Mouse (Mus musculus) lung, adult 2 months (tissue): Measurements from ENCODE around the gene Bpifc. TPM values are rescaled to one million over a fixed set of nuclear protein-coding genes. Genes with fewer than 3 reads are reported as not detected.
A peak's percentile ranks its signal among the peaks of the same experiment; 100 is the strongest.

Experiments
- DNase-seq: peaks from one replicate; pipeline ENCODE4 v3.0.0; 2022
- H3K4me1 ChIP-seq: fragments of 200-500 bp; 2 replicates; pipeline ENCODE4 v1.6.1; 2011; ENCODE audit warnings: low read length; ENCODE audit not compliant: control insufficient read depth, insufficient read depth
- H3K4me3 ChIP-seq: fragments of 200-500 bp; replicated peaks from 2 replicates; pipeline ENCODE3; 2011; ENCODE audit warnings: low read depth, mild to moderate bottlenecking, control low read depth, low read length; ENCODE audit errors: extremely low read depth
- CTCF ChIP-seq: fragments of 200-500 bp; IDR thresholded peaks from 2 replicates; pipeline ENCODE4 v1.5.1; 2011; ENCODE audit warnings: mild to moderate bottlenecking, low read length, control low read depth; ENCODE audit not compliant: insufficient read depth
- POLR2A ChIP-seq: fragments of 200-500 bp; IDR thresholded peaks from 2 replicates; pipeline ENCODE4 v1.6.1; 2011; ENCODE audit warnings: low read depth, mild to moderate bottlenecking, control low read depth, low read length, borderline replicate concordance; ENCODE audit errors: extremely low read depth
- WGBS: fragments of 180-500 bp; shearing (Covaris S2); methylation state at CpG from one replicate; pipeline ENCODE4 v1.1.7; 2018; 5-methylcytosine and 5-hydroxymethylcytosine counted together
- polyA plus RNA-seq: library from polyadenylated mRNA; depleted of rRNA; stranded (reverse); fragments of >200 nt; gene quantifications from 2 replicates; pipeline ENCODE4 v1.2.3, GENCODE M21; 2012

Gene Bpifc
- polyA plus RNA-seq, 1 experiment, result 2.9 TPM

DNA sequence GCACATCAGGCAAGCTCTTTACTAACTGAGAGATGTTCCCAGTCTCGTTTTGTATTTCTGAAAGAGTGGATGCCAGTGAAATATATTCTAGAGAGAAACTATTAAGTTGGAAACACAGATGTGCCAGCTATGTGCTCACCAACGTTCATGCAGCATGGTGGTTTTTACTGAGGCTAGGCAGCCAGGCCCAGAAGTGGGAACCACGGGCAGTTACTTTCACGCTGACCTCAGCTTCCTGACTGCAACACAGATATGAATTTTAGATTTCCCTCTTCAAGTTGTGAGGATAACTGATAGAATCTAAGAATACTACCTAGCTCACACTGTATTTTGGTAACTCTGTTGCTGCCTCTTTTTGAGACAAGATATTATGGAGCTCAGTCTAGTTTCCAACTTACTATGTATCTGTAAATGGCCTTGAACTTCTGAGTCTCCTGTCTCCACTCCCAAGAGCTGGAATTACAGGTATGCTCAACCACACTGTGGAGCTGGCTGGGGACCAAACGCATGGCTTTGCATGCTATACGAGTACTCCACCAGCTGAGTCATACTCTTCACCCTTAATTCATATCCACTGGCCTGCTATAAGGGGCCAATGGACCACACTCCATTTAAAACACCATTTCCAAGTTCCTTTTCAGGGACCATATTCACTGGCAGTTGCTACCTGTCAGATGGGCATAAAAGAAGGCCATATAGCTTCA, 22.1 kb downstream of the Bpifc start:
- no peak overlapping the region for H3K4me3 ChIP-seq
- TF ChIP-seq POLR2A (no peak), CTCF (no peak)
- no peak for DNase-seq
- 59% methylated on average over 6 of the region's 6 CpGs for WGBS
- no peaks in the 10 kb centered on the region for H3K4me1 ChIP-seq

GRCm38 (mm10) chr10:85972915-85973314, 38.8 kb downstream of the Bpifc start:
- 61% methylated on average over 4 of the region's 4 CpGs for WGBS
- DNase-seq, result no peak
- Histone ChIP-seq H3K4me3 (no peak overlapping the region), H3K4me1 (no peaks in the 10 kb centered on the region)
- TF ChIP-seq CTCF, result no peak
- no peak for TF ChIP-seq POLR2A

- WGBS, result 89% methylated on average over 9 of the region's 9 CpGs
- TF ChIP-seq CTCF (no peak), POLR2A (no peak)
- no peak for DNase-seq
- Histone ChIP-seq H3K4me1 (no peaks in the 10 kb centered on the region), H3K4me3 (no peak overlapping the region)
Observed at GRCm38 (mm10) chr10:85971826-85972225, 39.9 kb downstream of the Bpifc start.

- DNase-seq, result no peak
- TF ChIP-seq POLR2A, result no peak
- TF ChIP-seq CTCF, result no peak
- Histone ChIP-seq H3K4me1 (no peaks in the 10 kb centered on the region), H3K4me3 (no peak overlapping the region)
- 38% methylated on average over 8 of the region's 8 CpGs for WGBS
Observed at GRCm38 (mm10) chr10:85969894-85970620, 41.6 kb downstream of the Bpifc start.

DNA sequence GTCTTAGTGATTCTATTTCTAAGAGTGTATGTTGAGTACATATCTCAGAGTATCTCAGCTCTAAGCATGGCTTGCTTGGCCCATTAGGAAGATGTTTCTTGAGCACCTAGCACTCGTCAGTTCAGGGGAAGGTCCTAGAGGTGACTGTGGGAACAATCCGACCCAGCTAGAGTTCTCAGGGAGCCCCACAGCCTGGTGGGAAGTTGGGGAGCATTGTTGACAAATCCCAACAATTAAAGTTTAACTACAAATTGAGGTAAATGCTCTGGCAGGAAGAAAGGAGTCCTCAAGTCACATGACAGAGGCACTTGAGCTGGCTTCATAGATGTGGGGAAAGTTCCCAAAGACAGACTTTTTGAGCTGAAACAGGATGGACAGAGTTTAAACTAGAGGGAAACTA, 43.0 kb downstream of the Bpifc start:
- TF ChIP-seq CTCF (no peak), POLR2A (no peak)
- Histone ChIP-seq H3K4me3 (no peak overlapping the region), H3K4me1 (no peaks in the 10 kb centered on the region)
- 33% methylated on average over 2 of the region's 2 CpGs for WGBS
- DNase-seq, result no peak

- no peak overlapping the region for H3K4me3 ChIP-seq
- H3K4me1 ChIP-seq, result no peaks in the 10 kb centered on the region
- 13% methylated on average over 7 of the region's 7 CpGs for WGBS
- peak; percentile 79 for DNase-seq
- TF ChIP-seq CTCF (peak; percentile 64), POLR2A (no peak)
Observed at GRCm38 (mm10) chr10:85968157-85968634, 43.5 kb downstream of the Bpifc start.

DNA sequence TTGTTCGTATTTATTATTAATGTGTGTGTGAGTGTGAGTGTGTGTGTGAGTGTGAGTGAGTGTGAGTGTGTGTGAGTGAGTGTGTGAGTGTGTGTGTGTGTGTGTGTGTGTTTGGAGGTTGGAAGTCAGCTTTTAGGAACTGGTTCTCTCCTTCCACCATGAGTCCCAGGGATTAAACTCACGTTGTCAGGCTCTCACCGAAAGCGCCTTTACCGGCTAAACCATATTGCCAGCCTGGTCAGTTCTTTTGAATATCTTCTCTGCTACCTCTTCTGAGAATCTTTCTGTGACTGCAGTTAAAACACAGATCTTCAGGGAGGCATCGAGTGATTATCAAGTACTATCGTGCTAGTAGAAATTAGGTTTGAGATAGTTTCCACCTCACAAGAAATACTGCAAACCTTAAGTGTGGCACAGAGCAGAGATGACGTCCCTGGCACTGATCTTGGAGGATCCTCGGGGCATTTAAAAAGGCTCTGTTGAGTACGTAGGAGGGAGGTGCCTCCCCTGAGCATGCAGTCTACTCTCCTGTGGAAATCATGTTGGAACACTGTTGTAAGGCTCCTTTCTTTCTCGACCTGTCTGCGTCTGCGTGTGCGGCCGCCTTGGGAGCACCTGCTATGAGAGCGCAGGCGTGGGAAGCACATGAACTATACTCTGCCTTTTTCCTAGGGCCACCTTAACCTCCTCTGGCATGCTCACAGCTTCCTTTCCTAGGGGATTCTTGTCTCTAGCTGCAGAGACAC, 44.1 kb downstream of the Bpifc start:
- no peak for TF ChIP-seq CTCF
- no peak for TF ChIP-seq POLR2A
- DNase-seq, result no peak
- no peaks in the 10 kb centered on the region; the same call in 1 of the 2 replicates for H3K4me1 ChIP-seq
- 65% methylated on average over 17 of the region's 17 CpGs for WGBS
- no peak overlapping the region for H3K4me3 ChIP-seq

DNA sequence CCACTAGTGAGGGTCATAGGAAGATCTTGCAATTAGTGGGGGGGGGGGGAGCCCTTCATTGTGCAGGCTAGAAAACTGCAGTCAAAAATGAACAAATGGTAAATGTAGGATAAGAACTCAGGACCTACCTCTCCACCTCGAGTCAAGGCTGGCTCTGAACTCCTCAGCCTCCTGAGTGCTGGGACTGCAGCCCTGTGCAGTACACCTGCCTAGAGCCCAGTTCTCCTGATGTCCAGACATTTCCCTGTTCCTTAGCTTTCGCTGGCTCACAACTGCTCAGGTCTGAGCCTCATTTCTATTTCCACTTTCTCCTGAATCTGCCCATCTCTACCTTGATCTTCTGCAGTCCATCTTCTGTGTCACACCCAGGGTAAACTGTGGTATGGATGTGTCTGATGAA, 45.2 kb downstream of the Bpifc start:
- DNase-seq, result no peak
- 42% methylated on average over 2 of the region's 2 CpGs for WGBS
- H3K4me3 ChIP-seq, result no peak overlapping the region
- H3K4me1 ChIP-seq, result no peaks in the 10 kb centered on the region; the same call in 1 of the 2 replicates
- TF ChIP-seq CTCF, result no peak

DNA sequence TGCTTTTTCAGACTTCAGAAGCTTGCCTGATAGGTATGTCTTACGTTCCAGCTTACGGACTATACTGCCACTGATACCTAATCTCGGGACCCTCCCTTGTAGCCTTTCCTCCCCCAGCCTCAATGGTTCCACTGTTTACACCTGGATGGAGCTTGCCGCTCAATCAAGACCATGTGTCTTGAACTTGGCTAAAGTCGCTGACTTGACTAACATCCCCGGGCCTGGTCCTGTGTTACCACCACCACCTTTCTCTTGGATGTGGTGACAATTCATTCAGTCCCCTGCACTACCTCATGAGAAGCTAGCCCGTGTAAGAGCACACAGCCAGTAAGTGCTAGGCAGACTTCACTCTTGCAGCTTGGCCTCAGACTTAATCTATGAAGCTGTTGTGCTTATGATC, 47.4 kb downstream of the Bpifc start:
- no peak for TF ChIP-seq CTCF
- TF ChIP-seq POLR2A, result no peak
- WGBS, result 84% methylated on average over 7 of the region's 7 CpGs
- H3K4me3 ChIP-seq, result no peak overlapping the region
- no peaks in the 10 kb centered on the region; the same call in 1 of the 2 replicates for H3K4me1 ChIP-seq
- no peak for DNase-seq
